Mouse (Mus musculus): ENCODE measurements around the gene Wfdc21. TPM values are rescaled to one million over a fixed set of nuclear protein-coding genes. Genes with fewer than 3 reads are reported as not detected.

The Wfdc21 gene
- polyA plus RNA-seq (2015; fragmentation: Nextera tagmentation; extraction: Ambion mirVana): 2.4 TPM in 1 of 2 replicates, not detected in the other

DNA sequence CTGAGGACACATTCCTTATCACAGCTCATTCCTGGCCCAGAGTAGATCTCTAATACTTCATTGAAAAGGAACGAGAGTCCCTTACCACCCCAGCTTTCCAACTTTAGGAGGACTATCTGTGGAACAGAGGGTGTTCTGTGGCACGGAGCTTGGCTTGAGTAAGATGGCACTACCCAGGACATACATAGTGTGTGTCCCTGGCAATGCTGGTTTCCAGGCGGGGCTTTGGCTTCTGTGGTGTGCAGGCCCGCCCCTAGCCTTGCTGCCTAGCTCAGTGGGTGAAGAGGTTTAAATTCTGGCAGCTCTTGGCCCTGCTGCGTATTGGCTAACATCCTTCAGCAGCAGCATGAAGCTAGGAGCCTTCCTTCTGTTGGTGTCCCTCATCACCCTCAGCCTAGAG lies at the start of gene Wfdc21:
Wfdc21 (plus strand) TSS at position 260 of the 400 bp plus-strand sequence.
- no peaks in the 10 kb centered on the region for H3K27me3 ChIP-seq (replicated peaks)
- WGBS: 75% methylated on average over 5 of the region's 5 CpGs
- no peak within 1 kb of the TSS for H3K27ac ChIP-seq
- no peak within 1 kb of the TSS for H3K9ac ChIP-seq
- H3K9me3 ChIP-seq: no peaks in the 10 kb centered on the region
- H3K4me3 ChIP-seq (replicated peaks): no peak within 1 kb of the TSS
- no peak for ATAC-seq
- no peak within 1 kb of the TSS for H3K4me2 ChIP-seq (replicated peaks)
- H3K4me1 ChIP-seq (replicated peaks): no peaks in the 10 kb centered on the region
- H3K36me3 ChIP-seq: no peaks in the 10 kb centered on the region

DNA sequence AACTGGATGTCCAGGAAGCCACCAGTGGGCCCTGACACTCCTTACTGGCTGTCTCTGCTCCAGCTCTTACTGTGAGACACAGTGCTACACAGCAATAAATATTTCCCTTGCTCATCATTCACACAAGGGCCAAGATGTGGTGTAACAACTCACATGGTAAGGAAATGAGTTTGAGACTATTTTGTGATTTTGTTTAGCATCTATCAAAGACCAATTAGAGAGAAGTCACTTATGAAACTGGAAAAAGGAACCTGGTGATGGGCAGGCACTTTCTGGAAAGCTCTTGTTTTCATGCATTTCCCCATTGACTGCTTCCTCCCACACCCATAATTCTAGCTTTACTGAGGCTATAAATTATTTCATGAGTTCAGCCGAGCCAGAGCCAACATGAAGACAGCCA lies 43.0 kb upstream of the Wfdc21 start, which contains the start of gene Wfdc17:
Wfdc17 (plus strand) TSS at position 287 of the 400 bp plus-strand sequence.
- ATAC-seq: no peak
- Histone ChIP-seq H3K4me1 (replicated peaks) (no peaks in the 10 kb centered on the region), H3K27ac (no peak within 1 kb of the TSS), H3K27me3 (replicated peaks) (no peaks in the 10 kb centered on the region), H3K4me3 (replicated peaks) (no peak within 1 kb of the TSS), H3K9me3 (no peaks in the 10 kb centered on the region), H3K36me3 (no peaks in the 10 kb centered on the region), H3K9ac (no peak within 1 kb of the TSS), H3K4me2 (replicated peaks) (no peak within 1 kb of the TSS)
- WGBS: 24% methylated on average over 1 of the region's 1 CpGs

DNA sequence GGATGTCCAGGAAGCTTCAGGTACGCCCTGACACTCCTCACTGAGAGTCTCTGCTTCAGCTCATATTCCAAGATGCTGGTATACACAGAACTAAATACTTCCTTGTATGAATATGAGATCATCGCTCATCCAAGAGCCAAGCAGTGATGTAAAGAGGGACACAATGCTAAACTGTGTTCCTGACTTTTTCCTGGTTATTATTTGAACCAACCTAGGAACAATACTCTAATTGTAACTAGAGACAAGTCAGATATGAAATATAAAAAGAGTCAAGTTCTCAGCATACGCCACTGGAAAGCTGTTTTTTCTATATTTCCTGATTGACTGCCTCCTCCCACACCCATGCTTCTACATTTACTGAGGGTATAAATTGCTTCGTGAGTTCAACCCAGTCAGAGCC lies 38.0 kb upstream of the Wfdc21 start, which contains the start of gene Wfdc18:
Wfdc18 (plus strand) TSS at position 301 of the 400 bp plus-strand sequence.
- H3K27ac ChIP-seq: no peak within 1 kb of the TSS
- no peaks in the 10 kb centered on the region for H3K9me3 ChIP-seq
- H3K4me3 ChIP-seq (replicated peaks): no peak within 1 kb of the TSS
- 71% methylated on average over 4 of the region's 4 CpGs for WGBS
- H3K9ac ChIP-seq: no peak within 1 kb of the TSS
- H3K4me1 ChIP-seq (replicated peaks): no peaks in the 10 kb centered on the region
- H3K4me2 ChIP-seq (replicated peaks): no peak within 1 kb of the TSS
- no peak for ATAC-seq
- no peaks in the 10 kb centered on the region for H3K36me3 ChIP-seq
- no peaks in the 10 kb centered on the region for H3K27me3 ChIP-seq (replicated peaks)

DNA sequence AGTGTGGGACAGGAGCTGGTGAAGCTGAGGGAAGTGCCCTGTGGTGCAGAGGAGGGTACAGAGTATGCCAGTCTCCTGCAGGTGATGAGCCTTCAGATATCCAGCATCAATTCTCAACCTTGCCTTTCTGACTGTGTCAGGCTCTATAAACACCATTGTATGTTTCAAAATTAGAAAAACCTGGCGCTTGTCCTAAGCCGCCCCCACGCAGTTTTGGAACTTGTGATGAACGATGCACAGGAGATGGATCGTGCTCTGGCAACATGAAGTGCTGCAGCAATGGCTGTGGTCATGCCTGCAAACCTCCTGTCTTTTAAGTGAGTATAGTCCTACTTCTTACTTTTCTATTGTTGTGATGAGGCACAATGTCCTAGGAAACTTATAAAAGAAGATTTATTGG lies 37.1 kb upstream of the Wfdc21 start:
- Histone ChIP-seq H3K36me3 (no peaks in the 10 kb centered on the region), H3K4me2 (replicated peaks) (no peak overlapping the region), H3K4me1 (replicated peaks) (no peaks in the 10 kb centered on the region), H3K9ac (no peak overlapping the region), H3K27me3 (replicated peaks) (no peaks in the 10 kb centered on the region), H3K4me3 (replicated peaks) (no peak overlapping the region), H3K27ac (no peak overlapping the region), H3K9me3 (no peaks in the 10 kb centered on the region)
- ATAC-seq: no peak
- WGBS: 93% methylated on average over 5 of the region's 5 CpGs

DNA sequence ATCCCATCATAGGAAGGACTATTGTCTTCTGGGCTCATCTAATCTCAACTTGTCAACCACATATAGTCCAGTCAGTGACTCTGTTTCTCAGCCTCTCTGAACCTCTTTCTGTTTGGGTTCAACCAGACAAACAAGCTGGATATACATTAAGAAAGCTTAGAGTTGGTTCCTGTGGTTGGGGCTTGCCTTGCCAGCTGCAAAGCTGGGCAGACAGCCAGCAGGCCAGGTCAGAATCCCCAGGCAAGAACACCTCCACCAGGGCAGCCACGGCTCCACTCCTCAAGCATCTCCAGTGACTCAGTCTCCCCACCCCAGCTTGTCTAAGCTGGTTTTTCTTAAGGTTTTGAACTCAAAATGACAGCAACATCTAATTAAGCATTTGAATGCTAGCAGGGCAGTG lies 34.1 kb upstream of the Wfdc21 start:
- 79% methylated on average over 1 of the region's 1 CpGs for WGBS
- Histone ChIP-seq H3K4me2 (replicated peaks) (no peak overlapping the region), H3K9me3 (no peaks in the 10 kb centered on the region), H3K4me1 (replicated peaks) (no peaks in the 10 kb centered on the region), H3K36me3 (no peaks in the 10 kb centered on the region), H3K27me3 (replicated peaks) (no peaks in the 10 kb centered on the region), H3K9ac (no peak overlapping the region), H3K4me3 (replicated peaks) (no peak overlapping the region), H3K27ac (no peak overlapping the region)
- ATAC-seq: no peak

DNA sequence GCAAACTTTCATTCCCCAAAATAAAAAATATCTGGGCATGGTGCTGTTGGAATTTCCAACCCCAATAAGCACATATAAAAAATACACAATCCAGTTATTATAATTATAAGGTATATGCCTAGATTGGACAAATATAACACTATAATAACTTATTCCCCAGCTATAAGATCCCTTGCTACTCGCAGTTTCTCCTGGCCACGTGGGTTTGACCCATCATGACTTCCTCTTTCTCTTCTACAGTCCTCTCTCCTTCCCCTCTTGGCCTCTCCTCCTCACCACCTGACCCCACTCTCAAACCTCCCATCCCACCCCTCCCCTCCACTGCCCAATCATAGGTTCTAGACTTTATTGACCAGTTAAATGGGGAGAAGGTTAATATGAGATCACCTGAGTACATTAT lies 32.8 kb upstream of the Wfdc21 start:
- H3K27ac ChIP-seq: no peak overlapping the region
- no peaks in the 10 kb centered on the region for H3K27me3 ChIP-seq (replicated peaks)
- H3K9me3 ChIP-seq: no peaks in the 10 kb centered on the region
- H3K9ac ChIP-seq: no peak overlapping the region
- no peaks in the 10 kb centered on the region for H3K4me1 ChIP-seq (replicated peaks)
- H3K4me3 ChIP-seq (replicated peaks): no peak overlapping the region
- WGBS: 78% methylated on average over 2 of the region's 2 CpGs
- H3K36me3 ChIP-seq: no peaks in the 10 kb centered on the region
- no peak overlapping the region for H3K4me2 ChIP-seq (replicated peaks)
- no peak for ATAC-seq

DNA sequence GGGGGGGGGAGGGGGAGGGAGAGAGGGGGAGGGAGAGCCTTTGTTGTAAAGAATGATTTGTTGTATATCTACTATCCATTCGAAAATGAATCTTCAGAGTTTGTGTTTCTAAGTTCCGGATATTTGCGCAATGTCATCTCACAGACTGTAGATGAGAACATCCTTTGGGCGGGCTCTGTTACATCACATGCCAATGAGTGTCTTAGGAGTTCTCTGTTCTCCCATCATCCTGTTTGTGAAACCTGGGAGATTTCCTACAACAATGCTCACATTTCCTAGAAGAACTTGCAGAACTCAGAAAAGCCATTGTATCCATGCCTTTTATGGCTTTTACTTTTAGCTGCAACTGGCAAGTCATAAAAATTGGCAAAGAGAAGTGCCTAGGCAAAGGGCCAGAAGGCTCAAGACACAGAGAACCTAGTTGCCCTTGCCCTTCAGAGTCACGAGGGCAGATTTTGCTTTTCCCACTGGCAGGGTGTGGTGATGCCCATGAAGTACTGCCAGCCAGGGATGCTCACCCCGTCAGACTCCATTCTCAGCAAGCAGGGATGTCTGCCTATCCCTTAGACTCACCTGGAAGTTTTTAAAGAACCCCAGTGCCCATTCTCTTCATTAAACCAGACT lies 29.6 kb upstream of the Wfdc21 start:
- Histone ChIP-seq H3K27ac (no peak overlapping the region), H3K36me3 (no peaks in the 10 kb centered on the region), H3K4me2 (replicated peaks) (no peak overlapping the region), H3K9ac (no peak overlapping the region), H3K4me1 (replicated peaks) (no peaks in the 10 kb centered on the region), H3K9me3 (no peaks in the 10 kb centered on the region), H3K4me3 (replicated peaks) (no peak overlapping the region), H3K27me3 (replicated peaks) (no peaks in the 10 kb centered on the region)
- 84% methylated on average over 6 of the region's 6 CpGs for WGBS
- no peak for ATAC-seq

DNA sequence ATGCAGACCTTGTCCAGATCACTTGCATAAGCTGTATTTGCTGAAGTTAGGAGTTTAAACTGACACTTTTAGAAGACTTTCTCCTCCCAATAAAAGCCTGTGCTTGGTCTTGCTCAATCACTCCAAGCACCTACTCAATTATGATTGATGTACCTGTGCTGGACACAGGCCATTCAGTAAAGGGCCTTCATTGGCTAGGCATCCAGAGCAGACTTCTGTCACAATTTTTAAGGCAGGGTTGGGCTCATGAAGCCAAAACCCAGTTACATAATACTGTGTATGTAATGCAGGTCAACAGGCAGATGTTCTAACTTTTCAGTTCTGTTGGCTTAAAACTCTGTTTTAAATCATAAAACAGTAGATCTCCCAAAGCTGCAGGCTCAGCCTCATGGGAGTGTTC lies 26.0 kb upstream of the Wfdc21 start:
- Histone ChIP-seq H3K4me2 (replicated peaks) (no peak overlapping the region), H3K9ac (no peak overlapping the region), H3K27me3 (replicated peaks) (no peaks in the 10 kb centered on the region), H3K4me1 (replicated peaks) (no peaks in the 10 kb centered on the region), H3K9me3 (no peaks in the 10 kb centered on the region), H3K27ac (no peak overlapping the region), H3K36me3 (no peaks in the 10 kb centered on the region), H3K4me3 (replicated peaks) (no peak overlapping the region)
- no peak for ATAC-seq

DNA sequence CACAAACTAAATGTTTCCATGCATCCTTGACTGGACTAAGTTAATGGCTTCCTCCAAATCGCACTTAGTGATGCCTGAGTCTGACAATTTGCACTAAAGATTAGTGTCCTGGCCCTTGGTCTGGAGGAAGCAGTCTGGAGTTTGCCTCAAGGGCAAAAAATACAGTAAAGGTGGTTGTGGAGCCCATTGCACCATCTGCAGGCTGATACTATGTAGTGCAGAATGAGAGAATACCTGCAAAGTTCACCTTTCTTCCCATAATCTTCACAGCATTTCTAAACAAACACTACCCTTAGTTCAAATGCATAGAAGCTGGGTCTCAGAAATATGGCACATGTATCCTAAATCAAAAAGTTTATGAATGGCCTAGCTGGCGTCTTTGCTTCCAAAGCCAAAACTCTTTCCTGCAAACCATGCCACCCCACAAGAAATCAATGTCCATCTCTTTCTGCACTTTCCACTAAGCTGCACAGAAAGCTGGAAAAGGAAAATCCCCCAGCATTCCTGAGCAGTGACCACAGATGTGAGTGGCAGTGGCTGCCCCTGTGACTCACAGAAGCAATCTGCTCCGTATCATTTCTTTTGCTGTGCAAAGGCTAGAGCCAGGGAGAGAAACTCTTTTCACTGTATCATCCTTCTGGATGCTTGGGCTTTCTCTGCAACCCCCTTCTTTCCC lies 17.8 kb upstream of the Wfdc21 start:
- Histone ChIP-seq H3K9me3 (no peaks in the 10 kb centered on the region), H3K27me3 (replicated peaks) (no peaks in the 10 kb centered on the region), H3K4me1 (replicated peaks) (no peaks in the 10 kb centered on the region), H3K4me2 (replicated peaks) (no peak overlapping the region), H3K27ac (no peak overlapping the region), H3K9ac (no peak overlapping the region), H3K36me3 (no peaks in the 10 kb centered on the region), H3K4me3 (replicated peaks) (no peak overlapping the region)
- no peak for ATAC-seq
- 56% methylated on average over 3 of the region's 3 CpGs for WGBS

DNA sequence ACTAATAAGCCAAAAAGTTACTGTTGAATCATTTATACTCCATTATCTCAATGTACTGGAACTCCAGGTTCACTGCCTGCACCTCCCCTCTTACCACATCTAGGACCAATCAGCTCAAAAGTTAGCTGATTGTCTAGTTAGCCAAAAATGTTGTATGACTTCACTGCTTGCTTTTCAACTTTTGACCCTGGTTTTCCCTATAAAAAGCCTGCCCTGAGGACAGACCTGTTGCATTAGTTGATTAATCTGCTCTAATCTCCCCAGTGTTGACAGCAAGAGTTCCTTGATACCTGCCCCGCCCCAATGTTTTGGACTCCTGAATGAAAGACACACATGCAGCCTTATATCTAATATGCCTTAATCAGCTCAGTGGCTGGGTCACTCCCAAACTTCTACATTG lies 15.6 kb upstream of the Wfdc21 start:
- Histone ChIP-seq H3K4me3 (replicated peaks) (no peak overlapping the region), H3K27me3 (replicated peaks) (no peaks in the 10 kb centered on the region), H3K4me1 (replicated peaks) (no peaks in the 10 kb centered on the region), H3K27ac (no peak overlapping the region), H3K36me3 (no peaks in the 10 kb centered on the region), H3K4me2 (replicated peaks) (no peak overlapping the region), H3K9ac (no peak overlapping the region), H3K9me3 (no peaks in the 10 kb centered on the region)
- no peak for ATAC-seq
- WGBS: 76% methylated on average over 1 of the region's 1 CpGs

DNA sequence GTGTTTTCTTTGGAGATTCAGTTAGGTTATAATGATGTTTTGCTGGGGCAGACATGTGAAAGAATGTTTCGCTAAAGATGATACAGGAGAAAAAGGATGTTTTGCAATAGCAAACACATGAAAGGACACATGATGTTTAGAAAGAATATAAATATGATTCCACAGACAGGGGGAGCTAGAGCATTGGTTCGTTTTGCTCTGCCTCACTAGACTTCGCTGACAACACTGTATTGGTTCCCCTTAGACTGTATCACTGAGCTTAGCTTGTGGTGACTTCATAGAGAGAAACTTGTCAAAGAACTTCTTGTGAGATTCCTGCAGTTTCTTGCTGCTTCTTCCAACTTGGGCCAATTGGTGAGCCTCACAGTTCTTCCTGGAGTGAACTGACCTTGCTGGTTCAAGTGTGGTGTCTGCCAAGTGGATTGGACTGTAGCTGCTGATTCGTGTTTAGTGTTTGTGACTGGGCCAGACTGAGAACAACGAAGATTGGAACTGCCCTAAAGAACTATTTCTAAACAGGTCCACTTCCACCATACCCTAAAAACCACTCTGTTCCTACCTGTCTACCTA lies 13.6 kb upstream of the Wfdc21 start:
- no peak for ATAC-seq
- Histone ChIP-seq H3K4me3 (replicated peaks) (no peak overlapping the region), H3K27ac (no peak overlapping the region), H3K9ac (no peak overlapping the region), H3K4me1 (replicated peaks) (no peaks in the 10 kb centered on the region), H3K27me3 (replicated peaks) (no peaks in the 10 kb centered on the region), H3K9me3 (no peaks in the 10 kb centered on the region), H3K36me3 (no peaks in the 10 kb centered on the region), H3K4me2 (replicated peaks) (no peak overlapping the region)
- WGBS: 78% methylated on average over 5 of the region's 5 CpGs

DNA sequence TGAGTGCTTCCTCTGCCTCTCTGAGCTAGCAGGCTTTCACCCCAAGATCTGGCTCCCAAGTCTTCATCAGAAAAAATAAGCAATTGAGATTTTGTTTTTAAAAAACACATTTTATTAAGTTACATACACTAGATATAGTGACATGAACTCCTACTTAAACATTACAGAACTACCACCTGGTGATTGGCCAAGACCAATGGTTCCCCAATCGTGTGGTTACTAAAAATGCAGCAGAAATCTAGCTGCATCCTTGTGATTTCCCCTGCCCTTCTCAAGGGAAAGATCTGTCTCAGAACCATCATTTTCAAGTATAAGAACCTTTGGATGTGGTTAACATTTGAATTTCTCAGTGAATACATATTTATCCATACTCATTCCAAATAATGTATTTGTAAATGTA lies 12.5 kb upstream of the Wfdc21 start:
- no peak overlapping the region for H3K27ac ChIP-seq
- H3K36me3 ChIP-seq: no peaks in the 10 kb centered on the region
- no peaks in the 10 kb centered on the region for H3K9me3 ChIP-seq
- ATAC-seq: no peak
- no peak overlapping the region for H3K9ac ChIP-seq
- no peak overlapping the region for H3K4me2 ChIP-seq (replicated peaks)
- WGBS: 76% methylated on average over 1 of the region's 1 CpGs
- H3K27me3 ChIP-seq (replicated peaks): no peaks in the 10 kb centered on the region
- H3K4me1 ChIP-seq (replicated peaks): no peaks in the 10 kb centered on the region
- H3K4me3 ChIP-seq (replicated peaks): no peak overlapping the region

DNA sequence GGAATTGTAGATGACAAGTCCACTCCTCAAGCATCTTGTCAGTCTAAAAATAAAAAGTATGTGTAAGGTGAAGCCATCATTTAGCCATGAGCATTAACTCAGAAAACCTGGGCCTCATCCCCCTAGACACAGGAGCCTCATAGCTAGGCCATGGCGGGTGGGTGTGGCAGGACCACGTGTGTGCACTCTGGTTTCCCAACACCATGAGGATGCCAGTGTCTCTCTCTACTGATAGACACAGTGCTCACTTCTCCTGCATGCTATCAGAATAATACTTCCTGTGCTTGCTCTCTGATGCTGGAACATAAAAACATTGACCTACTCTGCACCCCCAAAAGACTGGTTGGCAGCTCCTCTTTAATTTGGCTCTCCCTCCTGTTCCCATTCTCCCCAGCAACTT lies 10.9 kb upstream of the Wfdc21 start:
- H3K36me3 ChIP-seq: no peaks in the 10 kb centered on the region
- WGBS: 62% methylated on average over 2 of the region's 2 CpGs
- no peak for ATAC-seq

More for the DNA sequence above, 10.9 kb upstream of the Wfdc21 start:
- Histone ChIP-seq H3K9ac (no peak overlapping the region), H3K27ac (no peak overlapping the region), H3K4me2 (replicated peaks) (no peak overlapping the region), H3K4me1 (replicated peaks) (no peaks in the 10 kb centered on the region), H3K4me3 (replicated peaks) (no peak overlapping the region), H3K27me3 (replicated peaks) (no peaks in the 10 kb centered on the region), H3K9me3 (no peaks in the 10 kb centered on the region)
